Mouse (Mus musculus): ENCODE measurements around the gene Helq.

DNA sequence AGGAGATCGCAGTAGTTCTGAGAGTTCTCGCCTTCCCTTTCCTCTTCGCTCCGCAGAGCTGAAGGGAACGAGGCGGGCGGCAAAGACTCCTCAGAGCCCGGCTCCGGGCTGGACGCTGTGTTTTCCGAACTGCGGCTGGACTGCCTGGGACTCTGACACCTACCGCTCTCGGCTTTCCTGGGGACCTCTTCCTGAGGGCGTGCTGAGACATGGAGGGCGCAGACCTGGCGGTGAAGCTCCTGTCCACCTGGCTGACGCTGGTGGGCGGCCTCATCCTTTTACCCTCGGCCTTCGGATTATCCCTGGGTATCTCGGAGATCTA lies 48.2 kb upstream of the Helq start:
- TF ChIP-seq POLR2A (IDR thresholded peaks at IDR 0.05; ENCODE audit: borderline replicate concordance, extremely low read depth, low read depth, low read length), result no peak
- TF ChIP-seq CTCF (IDR thresholded peaks at IDR 0.05; ENCODE audit: insufficient read depth, low read length), result no peak

All from lung, adult 2 months (tissue).